Mouse (Mus musculus) forebrain, embryonic 13.5 days (tissue): Measurements from ENCODE around the gene Nup205. TPM values are rescaled to one million over a fixed set of nuclear protein-coding genes. Genes with fewer than 3 reads are reported as not detected.
"Not testable (repeated sequence)": the region's sequence is repeated elsewhere in the genome, so short reads cannot be mapped to it uniquely, and the experiment has no call there.

ENCODE experiments used
- ATAC-seq: fragments of 200-750 bp; cut with Nextera tagmentation; 2 replicates; pipeline ENCODE4 v1.8.0; 2017
- H3K27ac ChIP-seq: fragments of 300-500 bp; sonication (generic); 2 replicates; pipeline ENCODE4 v1.5.1; 2015; ENCODE audit warnings: inconsistent platforms, mild to moderate bottlenecking, moderate library complexity
- H3K27me3 ChIP-seq: fragments of 300-500 bp; sonication (generic); 2 replicates; pipeline ENCODE4 v1.6.1; 2015; ENCODE audit warnings: mild to moderate bottlenecking, inconsistent platforms
- H3K36me3 ChIP-seq: fragments of 300-500 bp; sonication (generic); 2 replicates; pipeline ENCODE4 v1.6.1; 2015; ENCODE audit warnings: mild to moderate bottlenecking, inconsistent platforms; ENCODE audit not compliant: poor library complexity, severe bottlenecking
- H3K4me1 ChIP-seq: fragments of 300-500 bp; sonication (generic); 2 replicates; pipeline ENCODE4 v1.6.1; 2015; ENCODE audit warnings: inconsistent platforms
- H3K4me2 ChIP-seq: fragments of 300-500 bp; sonication (generic); 2 replicates; pipeline ENCODE4 v1.6.1; 2015; ENCODE audit warnings: inconsistent platforms, mild to moderate bottlenecking, moderate library complexity
- H3K4me3 ChIP-seq: fragments of 300-500 bp; sonication (generic); 2 replicates; pipeline ENCODE4 v1.5.1; 2015; ENCODE audit warnings: mild to moderate bottlenecking, inconsistent platforms
- H3K9ac ChIP-seq: fragments of 300-500 bp; sonication (generic); 2 replicates; pipeline ENCODE4 v1.6.1; 2015; ENCODE audit warnings: mild to moderate bottlenecking, inconsistent platforms
- H3K9me3 ChIP-seq: fragments of 300-500 bp; sonication (generic); replicated peaks from 2 replicates; pipeline ENCODE4 v1.6.1; 2016; ENCODE audit warnings: inconsistent platforms
- WGBS: fragments of 180-500 bp; shearing (Covaris S2); methylation state at CpG from one replicate; pipeline ENCODE4 v1.1.7; 2015; 5-methylcytosine and 5-hydroxymethylcytosine counted together
- polyA plus RNA-seq: library from polyadenylated mRNA; unstranded; fragments of >200 nt; fragmentation: Nextera tagmentation; extraction: Ambion mirVana; gene quantifications from 2 replicates; pipeline ENCODE4 v1.2.1, GENCODE M21; 2015

Gene Nup205
- polyA plus RNA-seq: 34.0 and 37.9 TPM in 2 replicates

DNA sequence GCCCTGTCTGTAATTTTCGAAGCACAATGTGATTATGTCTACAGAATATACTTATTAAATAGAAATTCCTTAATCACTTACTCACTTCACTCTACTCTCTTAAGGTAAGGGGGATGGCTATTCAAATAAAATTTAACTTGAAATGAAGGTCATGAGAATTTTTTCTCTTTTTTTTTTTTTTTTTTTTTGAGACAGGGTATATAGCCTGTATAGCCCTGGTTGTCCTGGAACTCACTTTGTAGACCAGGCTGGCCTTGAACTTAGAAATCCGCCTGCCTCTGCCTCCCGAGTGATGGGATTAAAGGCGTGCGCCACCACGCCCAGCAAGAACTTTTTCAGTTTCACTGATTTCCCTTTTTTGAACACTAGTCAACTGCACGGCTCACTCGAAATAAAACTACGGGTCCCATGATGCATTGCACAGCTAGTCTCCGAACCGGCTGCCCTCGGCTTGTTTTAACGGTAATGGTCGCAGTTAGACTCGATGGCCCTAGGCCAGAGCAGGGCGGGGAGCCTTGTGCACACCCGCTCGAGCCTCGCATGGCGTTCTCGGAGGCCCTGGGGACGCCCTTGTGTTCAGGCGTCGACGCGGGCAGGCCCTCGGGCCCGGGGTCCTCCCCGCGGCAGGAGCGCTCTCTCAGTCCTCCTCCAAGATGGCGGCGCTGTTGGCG lies at the start of gene Nup205:
Gene Nup205, plus strand, starts transcription at position 443 of the 671 bp plus-strand sequence.
- H3K36me3 ChIP-seq: no peaks in the 10 kb centered on the region
- peak within 1 kb of the TSS; percentile 86 for H3K9ac ChIP-seq
- 3% methylated on average over 34 of the region's 34 CpGs for WGBS
- no peaks in the 10 kb centered on the region for H3K27me3 ChIP-seq
- H3K4me3 ChIP-seq: peak within 1 kb of the TSS; percentile 76
- no peaks in the 10 kb centered on the region for H3K9me3 ChIP-seq
- H3K4me1 ChIP-seq: peaks cover 21% of the 10 kb centered on the region
- peak; percentile 95 for ATAC-seq
- peak within 1 kb of the TSS; percentile 80 for H3K4me2 ChIP-seq
- peak within 1 kb of the TSS; percentile 95 for H3K27ac ChIP-seq

DNA sequence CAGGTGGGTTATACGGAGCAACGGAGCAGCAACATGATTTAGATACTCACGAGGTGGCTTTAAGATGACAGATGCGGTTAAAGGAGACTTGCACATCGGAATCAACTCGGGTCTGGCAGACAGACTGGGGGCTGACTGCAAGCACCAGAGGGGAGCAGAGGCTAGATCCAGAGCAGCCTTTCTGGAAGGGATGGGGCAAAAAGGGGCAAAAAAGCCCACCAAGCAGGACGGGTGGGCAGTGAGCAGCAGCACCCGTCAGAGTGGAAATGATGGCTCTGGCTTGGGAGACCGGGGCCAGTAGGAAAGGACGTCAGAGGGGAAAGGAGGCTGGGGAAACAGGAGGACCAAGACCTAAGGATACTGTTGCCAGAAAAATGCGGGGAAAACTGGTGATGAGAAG lies 44.4 kb upstream of the Nup205 start:
- H3K36me3 ChIP-seq: no peaks in the 10 kb centered on the region
- peak overlapping the region; percentile 90 for H3K9ac ChIP-seq
- H3K4me3 ChIP-seq: peak overlapping the region; percentile 90
- peaks cover 28% of the 10 kb centered on the region for H3K4me1 ChIP-seq
- no peaks in the 10 kb centered on the region for H3K27me3 ChIP-seq
- H3K4me2 ChIP-seq: peak overlapping the region; percentile 96
- WGBS: under 1% methylated on average over 11 of the region's 11 CpGs
- ATAC-seq: peak; percentile 2; the same call in 1 of the 2 replicates
- peak overlapping the region; percentile 92 for H3K27ac ChIP-seq
- no peaks in the 10 kb centered on the region for H3K9me3 ChIP-seq

DNA sequence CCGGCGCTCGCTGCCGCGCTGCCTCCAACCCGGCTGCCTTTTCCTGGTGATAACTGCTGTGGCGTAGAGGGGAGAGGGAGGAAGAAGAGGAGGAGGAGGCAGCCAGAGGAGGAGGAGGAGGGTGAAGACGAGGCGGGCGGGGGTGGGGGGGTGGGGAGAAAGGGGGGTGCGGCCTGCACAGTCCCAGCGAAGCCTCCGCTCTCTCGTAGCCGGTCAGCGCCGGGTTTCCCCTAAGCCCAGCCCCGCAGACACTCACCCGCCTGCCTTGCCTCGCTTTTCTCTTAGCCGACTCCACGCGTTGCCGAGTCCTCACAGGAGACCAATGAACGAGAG lies 44.0 kb upstream of the Nup205 start:
- H3K27ac ChIP-seq: peak overlapping the region; percentile 92
- peak; percentile 91 for ATAC-seq
- H3K9me3 ChIP-seq: no peaks in the 10 kb centered on the region
- 0% methylated on average over 21 of the region's 25 CpGs for WGBS
- H3K4me3 ChIP-seq: peak overlapping the region; percentile 90
- no peaks in the 10 kb centered on the region for H3K36me3 ChIP-seq
- H3K4me2 ChIP-seq: peak overlapping the region; percentile 96
- H3K9ac ChIP-seq: peak overlapping the region; percentile 90
- H3K27me3 ChIP-seq: no peaks in the 10 kb centered on the region
- H3K4me1 ChIP-seq: peaks cover 28% of the 10 kb centered on the region

DNA sequence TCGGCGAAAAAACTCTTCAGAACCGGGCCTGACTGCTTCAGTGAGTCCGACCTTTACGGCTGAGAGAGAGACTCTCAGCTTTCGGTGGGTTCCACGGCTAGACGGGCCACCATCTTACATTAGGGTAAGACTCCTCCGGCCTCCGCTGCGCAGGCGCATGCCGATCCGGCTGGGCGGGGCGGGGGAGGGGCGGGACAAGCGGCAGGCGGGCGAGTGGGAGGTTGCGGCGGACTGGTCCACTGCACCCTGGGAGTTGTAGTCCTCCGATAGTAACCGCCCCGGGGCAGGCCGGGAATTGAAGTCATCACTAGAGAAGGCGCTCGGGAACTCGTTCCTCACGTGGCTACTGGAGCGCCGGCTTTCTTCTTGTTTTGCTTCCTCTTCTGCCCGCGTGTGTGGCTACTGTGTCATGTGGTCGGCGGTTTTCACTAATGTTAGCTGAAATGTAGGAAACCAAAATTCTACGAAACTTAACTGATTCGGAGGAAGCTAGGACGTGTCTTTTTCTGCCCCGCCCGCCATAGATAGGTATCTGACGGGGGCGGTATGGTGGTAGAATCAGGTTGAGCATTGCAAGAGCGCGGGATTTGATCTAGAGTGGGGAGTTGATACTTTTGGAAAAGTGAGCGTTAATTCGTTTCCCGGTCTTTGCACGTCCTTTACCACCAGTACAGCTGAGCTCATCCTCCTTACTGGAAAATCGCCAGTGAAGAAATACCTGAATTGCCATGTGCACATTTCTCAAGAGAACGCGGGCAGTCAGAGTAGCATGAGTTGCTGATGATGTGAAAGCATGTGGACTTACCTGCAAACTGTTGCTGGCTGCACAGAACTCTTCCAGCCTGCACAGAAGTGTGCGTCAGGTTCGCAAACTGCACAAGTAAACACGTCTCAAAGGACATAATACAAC lies 43.4 kb upstream of the Nup205 start, which contains the start of gene Cnot4:
Gene Cnot4, minus strand, starts transcription at position 146 of the 910 bp plus-strand sequence.
- peak within 1 kb of the TSS; percentile 92 for H3K27ac ChIP-seq
- H3K9me3 ChIP-seq: no peaks in the 10 kb centered on the region
- under 1% methylated on average over 55 of the region's 55 CpGs for WGBS
- peaks cover 28% of the 10 kb centered on the region for H3K4me1 ChIP-seq
- ATAC-seq: peak; percentile 99
- peak within 1 kb of the TSS; percentile 90 for H3K4me3 ChIP-seq
- peak within 1 kb of the TSS; percentile 96 for H3K4me2 ChIP-seq
- peak within 1 kb of the TSS; percentile 90 for H3K9ac ChIP-seq
- H3K27me3 ChIP-seq: no peaks in the 10 kb centered on the region
- H3K36me3 ChIP-seq: no peaks in the 10 kb centered on the region

DNA sequence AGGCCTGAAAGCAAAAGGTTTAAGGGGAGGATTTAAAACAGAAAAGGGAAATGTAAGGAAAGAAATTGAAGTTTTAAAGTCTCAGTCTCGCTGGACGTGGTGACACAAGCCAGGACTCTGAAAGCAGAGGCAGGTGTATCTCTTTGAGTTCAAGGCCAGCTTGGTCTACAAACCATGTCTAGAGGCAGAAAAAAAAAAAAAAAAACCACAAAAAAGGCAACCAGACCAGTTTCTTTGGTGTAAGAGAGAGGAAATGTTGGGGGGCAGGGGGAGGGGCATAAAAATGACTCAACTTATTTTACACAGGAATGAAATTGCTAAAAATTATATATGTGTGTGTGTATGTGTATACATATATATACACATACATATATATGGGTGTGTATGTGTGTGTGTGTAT lies 42.4 kb upstream of the Nup205 start:
- Histone ChIP-seq H3K9me3 (no peaks in the 10 kb centered on the region), H3K27ac (no peak overlapping the region), H3K4me3 (no peak overlapping the region), H3K9ac (no peak overlapping the region), H3K36me3 (no peaks in the 10 kb centered on the region), H3K4me2 (peak overlapping the region; percentile 76; the same call in 1 of the 2 replicates), H3K4me1 (peaks cover 28% of the 10 kb centered on the region), H3K27me3 (no peaks in the 10 kb centered on the region)
- no peak for ATAC-seq
- 51% methylated on average over 2 of the region's 2 CpGs for WGBS

DNA sequence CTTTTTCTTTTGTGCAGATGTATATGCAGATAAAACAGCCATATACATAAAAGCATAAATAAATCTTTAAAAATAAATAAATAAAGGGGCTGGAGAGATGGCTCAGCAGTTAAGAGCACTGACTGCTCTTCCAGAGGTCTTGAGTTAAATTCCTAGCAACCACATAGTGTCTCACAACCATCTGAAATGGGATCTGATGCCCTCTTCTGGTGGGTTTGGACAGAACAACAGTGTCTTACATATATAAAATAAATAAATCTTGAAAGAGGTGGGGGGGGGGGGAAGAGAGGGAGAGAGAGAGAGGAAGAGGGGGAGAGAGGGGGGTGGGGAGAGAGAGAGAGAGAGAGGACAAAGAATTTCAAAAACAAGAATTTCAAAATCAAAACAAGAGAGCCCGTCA lies 36.9 kb upstream of the Nup205 start:
- no peaks in the 10 kb centered on the region for H3K4me1 ChIP-seq
- WGBS: 100% methylated on average over 1 of the region's 1 CpGs
- H3K9ac ChIP-seq: no peak overlapping the region
- H3K4me3 ChIP-seq: no peak overlapping the region
- ATAC-seq: no peak
- H3K36me3 ChIP-seq: no peaks in the 10 kb centered on the region
- no peaks in the 10 kb centered on the region for H3K27me3 ChIP-seq
- no peak overlapping the region for H3K4me2 ChIP-seq
- no peaks in the 10 kb centered on the region; the same call in 1 of the 2 replicates for H3K9me3 ChIP-seq
- H3K27ac ChIP-seq: no peak overlapping the region

DNA sequence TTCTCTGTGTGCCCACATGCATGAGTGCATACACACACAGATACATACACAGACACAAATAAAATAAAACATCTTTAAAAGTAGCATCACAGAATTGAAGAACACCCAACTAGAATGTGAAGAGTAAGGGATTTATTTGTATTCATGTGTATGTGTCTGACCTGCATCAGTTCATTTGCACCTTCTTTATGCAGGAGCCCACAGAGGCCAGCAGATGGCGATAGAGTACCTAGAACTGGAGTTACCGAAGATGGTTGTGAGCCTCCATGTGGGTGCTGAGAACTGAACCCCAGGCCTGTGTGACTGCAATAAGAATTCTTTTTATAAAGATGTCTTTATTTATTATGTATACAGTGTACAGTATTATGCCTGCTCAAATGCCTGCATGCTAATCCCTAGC lies 31.7 kb upstream of the Nup205 start:
- Histone ChIP-seq H3K27me3 (no peaks in the 10 kb centered on the region), H3K9me3 (no peaks in the 10 kb centered on the region; the same call in 1 of the 2 replicates), H3K4me3 (no peak overlapping the region), H3K27ac (no peak overlapping the region), H3K4me1 (no peaks in the 10 kb centered on the region), H3K4me2 (no peak overlapping the region), H3K9ac (no peak overlapping the region), H3K36me3 (no peaks in the 10 kb centered on the region)
- WGBS: 90% methylated on average over 2 of the region's 2 CpGs
- no peak for ATAC-seq

DNA sequence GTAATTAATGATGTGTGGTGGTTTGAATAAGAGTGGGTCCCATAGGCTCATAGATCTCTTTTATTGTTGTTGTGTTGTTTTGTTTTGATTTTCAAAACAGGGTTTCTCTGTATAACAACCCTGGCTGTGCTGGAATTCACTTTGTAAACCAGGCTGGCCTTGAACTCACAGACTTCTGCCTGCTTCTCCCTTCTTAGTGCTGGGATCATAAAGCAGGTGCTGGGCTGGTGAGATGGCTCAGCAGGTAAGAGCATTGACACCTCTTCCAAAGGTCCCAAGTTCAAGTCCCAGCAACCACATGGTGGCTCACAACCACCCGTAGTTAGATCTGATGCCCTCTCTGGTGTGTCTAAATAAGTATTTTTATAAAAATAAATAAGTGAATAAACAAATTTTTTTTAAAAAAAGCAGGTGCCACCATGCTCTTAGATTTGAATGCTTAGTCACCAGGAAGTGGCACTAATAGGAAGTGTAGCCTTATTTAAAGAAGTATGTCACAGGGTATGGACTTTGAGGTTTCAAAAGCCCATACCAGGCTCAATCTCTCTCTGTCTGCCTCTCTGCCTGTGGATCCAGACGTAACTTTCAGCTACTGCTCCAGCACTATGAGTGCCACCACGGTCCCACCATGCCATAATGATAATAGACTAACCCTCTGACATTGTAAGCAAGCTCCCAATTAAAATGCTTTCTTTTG lies 29.3 kb upstream of the Nup205 start:
- no peaks in the 10 kb centered on the region; the same call in 1 of the 2 replicates for H3K9me3 ChIP-seq
- no peaks in the 10 kb centered on the region for H3K27me3 ChIP-seq
- H3K4me3 ChIP-seq: no peak overlapping the region
- H3K27ac ChIP-seq: no peak overlapping the region
- WGBS: 79% methylated on average over 3 of the region's 3 CpGs
- H3K36me3 ChIP-seq: no peaks in the 10 kb centered on the region
- no peak overlapping the region for H3K9ac ChIP-seq
- no peak overlapping the region for H3K4me2 ChIP-seq
- H3K4me1 ChIP-seq: no peaks in the 10 kb centered on the region
- no peak for ATAC-seq

DNA sequence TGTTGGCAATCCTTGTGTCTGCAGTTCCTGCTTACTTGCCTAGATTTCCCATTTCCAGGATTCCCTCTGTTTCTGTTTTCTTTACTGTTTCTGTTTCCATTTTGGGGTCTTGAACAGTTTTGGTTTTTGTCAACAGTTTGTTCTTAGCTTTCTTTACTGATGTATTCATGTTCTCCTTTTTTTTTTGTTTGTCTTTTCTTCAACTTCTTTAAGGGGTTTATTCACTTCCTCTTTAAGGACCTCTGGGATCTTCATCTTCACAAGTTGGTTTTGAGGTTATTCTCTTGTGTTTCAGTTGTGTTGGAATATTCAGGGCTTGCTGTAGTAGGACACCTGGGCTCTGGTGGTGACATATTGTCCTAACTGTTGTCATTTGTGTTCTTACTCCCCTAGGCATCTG lies 22.7 kb upstream of the Nup205 start:
- no peaks in the 10 kb centered on the region for H3K4me1 ChIP-seq
- no peaks in the 10 kb centered on the region for H3K9me3 ChIP-seq
- H3K4me2 ChIP-seq: no peak overlapping the region
- no peak overlapping the region for H3K4me3 ChIP-seq
- ATAC-seq: no peak
- H3K36me3 ChIP-seq: no peaks in the 10 kb centered on the region
- H3K27ac ChIP-seq: no peak overlapping the region
- no peak overlapping the region for H3K9ac ChIP-seq
- H3K27me3 ChIP-seq: no peaks in the 10 kb centered on the region

DNA sequence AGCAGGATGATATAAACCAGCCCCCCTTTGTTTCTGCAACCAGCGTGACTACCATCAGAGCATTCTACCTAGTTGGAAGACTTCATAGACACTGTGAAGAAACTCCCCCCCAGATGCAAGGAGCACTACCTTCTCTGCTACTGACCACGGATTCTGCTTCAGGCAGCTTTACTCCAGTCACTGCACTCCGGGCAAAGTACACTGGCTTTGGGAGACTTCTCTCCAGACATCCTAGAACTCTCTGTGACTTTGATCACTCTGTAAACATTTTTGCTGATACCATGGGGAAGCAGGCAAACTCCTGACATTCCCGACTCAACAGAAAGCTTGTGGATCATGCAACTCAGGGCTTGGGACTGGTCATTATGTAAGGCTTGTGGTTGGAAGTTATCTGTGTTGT lies 8.0 kb upstream of the Nup205 start:
- H3K36me3 ChIP-seq: no peaks in the 10 kb centered on the region
- no peak for ATAC-seq
- no peak overlapping the region for H3K4me3 ChIP-seq
- no peak overlapping the region for H3K27ac ChIP-seq
- no peaks in the 10 kb centered on the region for H3K27me3 ChIP-seq
- no peak overlapping the region for H3K9ac ChIP-seq
- H3K9me3 ChIP-seq: no peaks in the 10 kb centered on the region
- no peaks in the 10 kb centered on the region for H3K4me1 ChIP-seq
- H3K4me2 ChIP-seq: no peak overlapping the region
- WGBS: 87% methylated on average over 4 of the region's 4 CpGs

DNA sequence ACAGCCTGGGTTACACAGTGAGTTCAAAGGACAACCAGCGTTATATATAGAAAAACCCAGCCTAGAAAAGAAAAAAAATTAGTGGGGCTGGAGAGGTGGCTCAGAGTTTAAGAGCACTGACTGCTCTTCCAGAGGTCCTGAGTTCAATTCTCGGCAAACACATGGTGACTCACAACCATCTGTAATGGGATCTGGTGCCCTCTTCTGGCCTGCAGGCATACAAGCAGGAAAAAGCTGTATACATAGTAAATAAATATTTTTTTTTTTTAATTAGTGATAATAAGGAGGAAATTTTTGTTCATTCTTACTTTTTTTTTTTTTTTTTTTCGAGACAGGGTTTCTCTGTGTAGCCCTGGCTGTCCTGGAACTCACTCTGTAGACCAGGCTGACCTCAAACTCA lies 5.2 kb upstream of the Nup205 start:
- not testable (repeated sequence) for H3K4me3 ChIP-seq, H3K27me3 ChIP-seq, ATAC-seq, H3K9me3 ChIP-seq, H3K36me3 ChIP-seq, H3K27ac ChIP-seq, H3K4me2 ChIP-seq, H3K9ac ChIP-seq, H3K4me1 ChIP-seq
- 76% methylated on average over 3 of the region's 3 CpGs for WGBS

DNA sequence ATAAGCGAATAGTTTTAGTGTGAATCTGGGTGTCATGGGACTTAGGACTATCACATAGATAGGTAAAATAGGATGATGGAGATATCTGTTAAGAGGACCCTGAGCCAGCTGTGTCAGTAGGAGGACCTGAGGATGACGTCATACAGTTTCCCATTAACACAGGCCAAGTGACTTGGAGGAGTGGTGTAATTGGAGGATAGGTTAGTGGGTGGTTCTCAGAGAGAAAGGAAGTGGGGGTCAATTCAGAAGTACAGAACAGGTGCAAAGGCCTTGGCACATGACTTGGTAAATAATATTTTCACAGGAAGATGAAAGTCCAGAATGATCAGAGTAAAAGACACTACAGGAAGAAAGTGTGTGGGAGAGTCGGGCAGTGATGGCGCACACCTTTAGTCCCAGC lies 4.0 kb upstream of the Nup205 start:
- 91% methylated on average over 4 of the region's 4 CpGs for WGBS
- no peak overlapping the region for H3K9ac ChIP-seq
- ATAC-seq: no peak
- no peak overlapping the region for H3K27ac ChIP-seq
- no peak overlapping the region for H3K4me3 ChIP-seq
- H3K4me2 ChIP-seq: no peak overlapping the region
- H3K4me1 ChIP-seq: peaks cover 1% of the 10 kb centered on the region
- H3K27me3 ChIP-seq: no peaks in the 10 kb centered on the region
- no peaks in the 10 kb centered on the region for H3K9me3 ChIP-seq
- H3K36me3 ChIP-seq: no peaks in the 10 kb centered on the region
